Mouse (Mus musculus) intestine, embryonic 15.5 days (tissue): ENCODE measurements at regions not wholly inside any gene's neighbourhood (a gene's known extent, or its start where the extent isn't known, plus 50 kb on each side); places are given as distances from the start of the nearest gene placed in this dataset.

Experiments
- ATAC-seq: fragments of 200-750 bp; cut with Nextera tagmentation; 2 replicates; pipeline ENCODE4 v1.8.0; 2017; ENCODE audit warnings: moderate TSS enrichment, moderate library complexity
- H3K27ac ChIP-seq: fragments of 300-500 bp; sonication (generic); 2 replicates; pipeline ENCODE4 v1.5.1; 2015; ENCODE audit warnings: mild to moderate bottlenecking, inconsistent platforms
- H3K27me3 ChIP-seq: fragments of 300-500 bp; sonication (generic); replicated peaks from 2 replicates; pipeline ENCODE4 v1.6.1; 2015; ENCODE audit warnings: inconsistent platforms
- H3K36me3 ChIP-seq: fragments of 300-500 bp; sonication (generic); 2 replicates; pipeline ENCODE4 v1.6.1; 2015; ENCODE audit warnings: inconsistent platforms
- H3K4me1 ChIP-seq: fragments of 300-500 bp; sonication (generic); replicated peaks from 2 replicates; pipeline ENCODE4 v1.6.1; 2015; ENCODE audit warnings: inconsistent platforms
- H3K4me2 ChIP-seq: fragments of 300-500 bp; sonication (generic); replicated peaks from 2 replicates; pipeline ENCODE4 v1.6.1; 2015; ENCODE audit warnings: mild to moderate bottlenecking, inconsistent platforms
- H3K4me3 ChIP-seq: fragments of 300-500 bp; sonication (generic); replicated peaks from 2 replicates; pipeline ENCODE4 v1.5.1; 2015; ENCODE audit warnings: inconsistent platforms
- H3K9ac ChIP-seq: fragments of 300-500 bp; sonication (generic); 2 replicates; pipeline ENCODE4 v1.6.1; 2015; ENCODE audit warnings: inconsistent platforms
- H3K9me3 ChIP-seq: fragments of 300-500 bp; sonication (generic); 2 replicates; pipeline ENCODE4 v1.6.1; 2016; ENCODE audit warnings: inconsistent platforms
- WGBS: fragments of 180-500 bp; shearing (Covaris S2); methylation state at CpG from one replicate; pipeline ENCODE4 v1.1.7; 2015; 5-methylcytosine and 5-hydroxymethylcytosine counted together

- Histone ChIP-seq H3K9me3 (no peaks in the 10 kb centered on the region), H3K27ac (no peak overlapping the region), H3K9ac (no peak overlapping the region), H3K4me1 (no peaks in the 10 kb centered on the region), H3K36me3 (no peaks in the 10 kb centered on the region), H3K4me3 (no peak overlapping the region), H3K4me2 (no peak overlapping the region), H3K27me3 (no peaks in the 10 kb centered on the region)
- WGBS: 81% methylated on average over 4 of the region's 4 CpGs
- ATAC-seq: no peak
Observed at GRCm38 (mm10) chr9:33826116-33826515, 659.6 kb upstream of the Kirrel3 start.

- Histone ChIP-seq H3K4me1 (no peaks in the 10 kb centered on the region), H3K36me3 (no peaks in the 10 kb centered on the region), H3K9me3 (no peaks in the 10 kb centered on the region), H3K9ac (no peak overlapping the region), H3K4me3 (no peak overlapping the region), H3K4me2 (no peak overlapping the region), H3K27me3 (no peaks in the 10 kb centered on the region), H3K27ac (no peak overlapping the region)
- no peak for ATAC-seq
- WGBS: 80% methylated on average over 2 of the region's 2 CpGs
Observed at GRCm38 (mm10) chr9:33827409-33827808, 658.3 kb upstream of the Kirrel3 start.

GRCm38 (mm10) chr9:33837666-33838380, 647.9 kb upstream of the Kirrel3 start:
- H3K9ac ChIP-seq: no peak overlapping the region
- 53% methylated on average over 1 of the region's 1 CpGs for whole genome bisulfite sequencing
- no peaks in the 10 kb centered on the region for H3K4me1 ChIP-seq
- H3K27ac ChIP-seq: no peak overlapping the region
- peak; percentile 95 for ATAC-seq
- no peak overlapping the region for H3K4me2 ChIP-seq
- no peak overlapping the region for H3K4me3 ChIP-seq
- no peaks in the 10 kb centered on the region for H3K36me3 ChIP-seq
- H3K9me3 ChIP-seq: no peaks in the 10 kb centered on the region
- H3K27me3 ChIP-seq: no peaks in the 10 kb centered on the region

GRCm38 (mm10) chr9:33849623-33850022, 636.1 kb upstream of the Kirrel3 start:
- H3K4me2 ChIP-seq: no peak overlapping the region
- H3K9me3 ChIP-seq: no peaks in the 10 kb centered on the region
- H3K36me3 ChIP-seq: no peaks in the 10 kb centered on the region
- H3K9ac ChIP-seq: no peak overlapping the region
- no peaks in the 10 kb centered on the region for H3K4me1 ChIP-seq
- no peak overlapping the region for H3K4me3 ChIP-seq
- H3K27me3 ChIP-seq: no peaks in the 10 kb centered on the region
- no peak overlapping the region for H3K27ac ChIP-seq
- WGBS: 86% methylated on average over 5 of the region's 5 CpGs
- no peak for ATAC-seq

GRCm38 (mm10) chr9:33850024-33850423, 635.7 kb upstream of the Kirrel3 start:
- no peak overlapping the region for H3K9ac ChIP-seq
- H3K36me3 ChIP-seq: no peaks in the 10 kb centered on the region
- H3K27ac ChIP-seq: no peak overlapping the region
- H3K27me3 ChIP-seq: no peaks in the 10 kb centered on the region
- no peak for ATAC-seq
- no peaks in the 10 kb centered on the region for H3K4me1 ChIP-seq
- no peaks in the 10 kb centered on the region for H3K9me3 ChIP-seq
- no peak overlapping the region for H3K4me2 ChIP-seq
- no peak overlapping the region for H3K4me3 ChIP-seq
- WGBS: 71% methylated on average over 7 of the region's 7 CpGs

- Histone ChIP-seq H3K4me2 (no peak overlapping the region), H3K4me1 (no peaks in the 10 kb centered on the region), H3K4me3 (no peak overlapping the region), H3K27me3 (no peaks in the 10 kb centered on the region), H3K27ac (no peak overlapping the region), H3K9ac (no peak overlapping the region), H3K9me3 (no peaks in the 10 kb centered on the region), H3K36me3 (no peaks in the 10 kb centered on the region)
- no peak for ATAC-seq
Observed at GRCm38 (mm10) chr9:33850993-33851392, 634.7 kb upstream of the Kirrel3 start.

- Histone ChIP-seq H3K4me1 (no peaks in the 10 kb centered on the region), H3K27ac (no peak overlapping the region), H3K9ac (no peak overlapping the region), H3K4me2 (no peak overlapping the region), H3K27me3 (no peaks in the 10 kb centered on the region), H3K4me3 (no peak overlapping the region), H3K9me3 (no peaks in the 10 kb centered on the region), H3K36me3 (no peaks in the 10 kb centered on the region)
- WGBS: 39% methylated on average over 2 of the region's 2 CpGs
- no peak for ATAC-seq
Observed at GRCm38 (mm10) chr9:33856169-33856568, 629.5 kb upstream of the Kirrel3 start.

GRCm38 (mm10) chr9:33858511-33858910, 627.2 kb upstream of the Kirrel3 start:
- no peak overlapping the region for H3K4me3 ChIP-seq

GRCm38 (mm10) chr9:33868666-33869065, 617.0 kb upstream of the Kirrel3 start:
- H3K36me3 ChIP-seq: no peaks in the 10 kb centered on the region
- H3K27me3 ChIP-seq: no peaks in the 10 kb centered on the region
- H3K4me2 ChIP-seq: no peak overlapping the region
- H3K4me3 ChIP-seq: no peak overlapping the region
- no peaks in the 10 kb centered on the region for H3K9me3 ChIP-seq
- no peak for ATAC-seq
- no peak overlapping the region for H3K9ac ChIP-seq
- no peak overlapping the region for H3K27ac ChIP-seq
- 79% methylated on average over 5 of the region's 5 CpGs for WGBS
- no peaks in the 10 kb centered on the region for H3K4me1 ChIP-seq

More at GRCm38 (mm10) chr9:33858511-33858910, 627.2 kb upstream of the Kirrel3 start:
- Histone ChIP-seq H3K9me3 (no peaks in the 10 kb centered on the region), H3K27ac (no peak overlapping the region), H3K4me2 (no peak overlapping the region), H3K36me3 (no peaks in the 10 kb centered on the region), H3K27me3 (no peaks in the 10 kb centered on the region), H3K9ac (no peak overlapping the region), H3K4me1 (no peaks in the 10 kb centered on the region)
- peak; percentile 96 for ATAC-seq
- WGBS: 17% methylated on average over 5 of the region's 5 CpGs

- H3K9me3 ChIP-seq: no peaks in the 10 kb centered on the region
- H3K4me1 ChIP-seq: no peaks in the 10 kb centered on the region
- no peaks in the 10 kb centered on the region for H3K27me3 ChIP-seq
- ATAC-seq: no peak
- no peak overlapping the region for H3K4me2 ChIP-seq
- H3K9ac ChIP-seq: no peak overlapping the region
- H3K36me3 ChIP-seq: no peaks in the 10 kb centered on the region
- no peak overlapping the region for H3K27ac ChIP-seq
- 83% methylated on average over 2 of the region's 2 CpGs for WGBS
- no peak overlapping the region for H3K4me3 ChIP-seq
Observed at GRCm38 (mm10) chr9:33887279-33887678, 598.4 kb upstream of the Kirrel3 start.

- no peak overlapping the region for H3K4me2 ChIP-seq
- H3K4me1 ChIP-seq: no peaks in the 10 kb centered on the region
- H3K4me3 ChIP-seq: no peak overlapping the region
- WGBS: 46% methylated on average over 3 of the region's 3 CpGs
- H3K27me3 ChIP-seq: no peaks in the 10 kb centered on the region
- no peaks in the 10 kb centered on the region for H3K36me3 ChIP-seq
- H3K27ac ChIP-seq: peak overlapping the region; percentile 40; the same call in 1 of the 2 replicates
- H3K9me3 ChIP-seq: no peaks in the 10 kb centered on the region
- ATAC-seq: no peak
- H3K9ac ChIP-seq: no peak overlapping the region
Observed at GRCm38 (mm10) chr9:33892001-33892400, 593.7 kb upstream of the Kirrel3 start.

- H3K27ac ChIP-seq: no peak overlapping the region
- WGBS: 51% methylated on average over 10 of the region's 10 CpGs
Observed at GRCm38 (mm10) chr9:33901313-33902076, 584.2 kb upstream of the Kirrel3 start.

More at GRCm38 (mm10) chr9:33901313-33902076, 584.2 kb upstream of the Kirrel3 start:
- H3K4me3 ChIP-seq: no peak overlapping the region
- no peaks in the 10 kb centered on the region for H3K9me3 ChIP-seq
- H3K27me3 ChIP-seq: no peaks in the 10 kb centered on the region
- ATAC-seq: no peak
- H3K4me2 ChIP-seq: no peak overlapping the region
- no peak overlapping the region for H3K9ac ChIP-seq
- H3K36me3 ChIP-seq: no peaks in the 10 kb centered on the region
- no peaks in the 10 kb centered on the region for H3K4me1 ChIP-seq
